Mouse (Mus musculus): ENCODE measurements around the gene Tnrc6c.

DNA sequence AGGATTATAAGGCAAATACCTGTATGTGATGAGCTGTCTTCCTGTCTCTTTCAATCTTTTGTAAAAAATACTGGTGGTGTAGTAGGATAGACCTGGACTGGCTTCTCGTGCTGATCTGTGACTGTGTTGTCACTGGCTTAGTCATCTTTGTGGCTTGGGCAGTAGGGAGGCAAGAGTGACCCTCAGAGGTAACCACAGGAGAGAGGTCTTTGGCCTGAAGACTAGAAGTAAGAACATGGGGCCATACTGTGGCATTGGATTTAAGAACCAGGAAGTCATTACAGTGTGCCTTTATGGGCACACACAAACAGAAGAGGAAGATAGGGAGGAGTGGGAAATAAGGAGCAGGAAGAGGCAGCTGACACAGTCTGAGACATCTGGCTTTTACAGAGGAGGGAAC, 58.0 kb downstream of the Tnrc6c start:
- TF ChIP-seq POLR2A (IDR thresholded peaks at IDR 0.05; ENCODE audit: low read depth, low read length) (no peak), CTCF (IDR thresholded peaks at IDR 0.05; ENCODE audit: extremely low read depth, insufficient read depth, insufficient read length, insufficient replicate concordance) (no peak)
